Mouse (Mus musculus) thymus, adult 2 months (tissue): ENCODE measurements at regions not wholly inside any gene's neighbourhood (a gene's known extent, or its start where the extent isn't known, plus 50 kb on each side); places are given as distances from the start of the nearest gene placed in this dataset.

Source experiments
- CTCF ChIP-seq: fragments of 200-500 bp; IDR thresholded peaks from 2 replicates; pipeline ENCODE4 v1.5.1; 2012; ENCODE audit warnings: mild to moderate bottlenecking, control low read depth, low read length, moderate library complexity, borderline replicate concordance; ENCODE audit not compliant: control insufficient read depth, poor library complexity, insufficient read depth; ENCODE audit errors: extremely low read depth
- POLR2A ChIP-seq: fragments of 200-500 bp; IDR thresholded peaks from 2 replicates; pipeline ENCODE4 v1.6.1; 2012; ENCODE audit warnings: mild to moderate bottlenecking, low read length, control low read depth, moderate library complexity; ENCODE audit not compliant: control insufficient read depth, poor library complexity, insufficient read depth; ENCODE audit errors: extremely low read depth

- no peak for TF ChIP-seq CTCF
- no peak for TF ChIP-seq POLR2A
Measured at GRCm38 (mm10) chr16:58349354-58349753, 58.9 kb upstream of the Dcbld2 start.
